Mouse (Mus musculus): ENCODE data around the gene Erc2.

DNA sequence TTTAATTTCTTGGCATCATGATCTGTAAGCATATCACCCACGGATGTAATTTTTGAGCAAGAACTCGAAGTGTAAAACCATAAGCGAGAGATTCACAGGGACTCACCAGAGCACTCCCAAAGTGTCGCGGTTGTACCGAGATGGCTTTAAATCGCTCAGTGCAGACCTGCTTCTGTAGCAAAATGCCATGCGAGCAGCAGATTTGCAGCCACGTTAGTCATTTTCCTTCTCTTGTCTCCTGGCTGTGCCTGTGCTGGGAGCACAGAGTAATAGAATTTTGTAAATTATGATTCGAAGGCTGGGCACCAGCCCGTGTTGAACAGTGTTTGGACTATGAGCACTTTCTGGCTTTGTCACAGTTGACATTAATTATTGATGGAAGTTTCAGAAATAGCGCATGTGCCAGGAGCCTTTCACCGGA lies 253.8 kb downstream of the Erc2 start:
- TF ChIP-seq GATA1 (IDR thresholded peaks at IDR 0.05; ENCODE audit: borderline replicate concordance, low read length) (no peak), FLI1 (IDR thresholded peaks at IDR 0.05; ENCODE audit: low read length) (no peak)
